Comparison of ENCODE assay signal across 8 mouse cellular contexts in the genomic region with DNA sequence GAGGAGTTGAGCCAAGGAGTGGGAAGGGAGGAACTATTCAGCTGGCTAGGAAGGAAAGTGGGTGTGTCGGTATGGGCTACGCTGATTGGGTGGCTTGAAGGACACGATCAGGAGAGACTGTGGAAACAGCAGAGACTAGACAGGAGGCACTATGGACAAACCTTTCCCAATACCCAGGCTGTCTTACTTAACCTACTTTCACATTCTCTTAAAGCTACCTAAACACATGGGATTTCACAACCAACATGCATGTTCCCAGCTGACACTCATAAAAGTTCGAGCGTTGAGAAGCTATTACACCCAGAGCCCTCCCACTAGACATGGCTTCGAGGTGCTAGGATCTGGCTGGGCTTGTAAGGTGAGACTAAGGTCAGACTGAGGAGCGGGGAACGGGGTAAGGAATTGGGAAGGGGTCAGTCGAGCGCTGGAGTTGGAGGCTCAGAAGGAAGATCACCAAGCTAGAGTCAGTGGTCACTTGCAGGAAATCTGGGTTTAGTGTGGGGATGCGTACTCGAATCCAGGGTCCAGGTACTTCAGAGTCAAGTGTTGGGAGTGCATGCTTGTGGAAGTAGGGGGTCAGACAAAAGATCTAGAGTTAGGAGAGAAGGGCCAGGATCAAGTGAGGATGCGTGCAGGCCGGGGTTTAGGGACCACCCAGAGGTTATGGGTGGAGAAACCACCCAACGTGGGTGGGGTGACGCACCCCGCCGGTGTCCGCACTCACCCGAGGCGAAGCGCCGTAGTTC. TPM values are rescaled to one million over a fixed set of nuclear protein-coding genes. Genes with fewer than 3 reads are reported as not detected.
A peak's percentile ranks its signal among the peaks of the same experiment; 100 is the strongest.
DNase-seq lines count a peak whose midpoint lies in the region; ATAC-seq and TF ChIP-seq lines count a peak whose summit lies in the region.

A gene (plus strand): TSS at position 217 of the 746 bp plus-strand sequence.

- TF ChIP-seq CTCF in left cerebral cortex, adult 2 months (IDR thresholded peaks at IDR 0.05): no peak

- intact Hi-C loops in left cerebral cortex, adult 2 months (cut with DNase I): loop anchor here (2.0 kb wide), 1 partner anchor 35 kb away; no protein-coding TSS in a partner anchor

- H3K4me3 ChIP-seq in hindbrain, embryonic 14.5 days (replicated peaks; ENCODE audit: low read length): peak within 1 kb of the TSS; percentile 78
- peak within 1 kb of the TSS; percentile 85 for H3K4me3 ChIP-seq in left cerebral cortex, adult 2 months

- ATAC-seq in hindbrain, embryonic 14.5 days (ENCODE audit: low FRiP score): peak; percentile 68; the same call in 1 of the 2 replicates

- no peaks in the 10 kb centered on the region for H3K9me3 ChIP-seq in hindbrain, embryonic 14.5 days (ENCODE audit: control insufficient read depth, low read length)

- WGBS in hindbrain, embryonic 14.5 days: 3% methylated on average over 23 of the region's 23 CpGs

- H3K27me3 ChIP-seq in hindbrain, embryonic 14.5 days (ENCODE audit: control insufficient read depth, insufficient read depth, low read length): no peaks in the 10 kb centered on the region

- peak within 1 kb of the TSS; percentile 87 for H3K4me2 ChIP-seq in hindbrain, embryonic 14.5 days (replicated peaks)

- peak within 1 kb of the TSS; percentile 87 for H3K27ac ChIP-seq in hindbrain, embryonic 14.5 days
- H3K27ac ChIP-seq in left cerebral cortex, adult 2 months: peak within 1 kb of the TSS; percentile 96

- peak; percentile 31 to 52 for DNase-seq in cerebellum, adult 18-20 months
- no peak for DNase-seq in cerebellum, adult 9-10 months
- DNase-seq in cerebellum, postnatal 10 days: peak; percentile 49 to 52
- DNase-seq in frontal cortex, postnatal 36 days (ENCODE audit: low spot score in 2 of 2): peak; percentile 28 to 69
- DNase-seq in hindbrain, embryonic 14.5 days (ENCODE audit: low spot score): peak; percentile 48
- peak; percentile 23 to 40 for DNase-seq in left cerebral cortex, adult 2 months (ENCODE audit: extremely low spot score in 1 of 2, low spot score in 2 of 2)
- peak; percentile 85 for DNase-seq in lung, postnatal 36 days
- DNase-seq in right cerebral cortex, postnatal 25 days: peak; percentile 58

- peaks cover 22% of the 10 kb centered on the region for H3K36me3 ChIP-seq in hindbrain, embryonic 14.5 days (replicated peaks; ENCODE audit: control insufficient read depth, insufficient read depth)

- peaks cover 10% of the 10 kb centered on the region; the same call in 1 of the 2 replicates for H3K4me1 ChIP-seq in hindbrain, embryonic 14.5 days (replicated peaks; ENCODE audit: control insufficient read depth, insufficient read depth, low read length)

- peak within 1 kb of the TSS; percentile 83 for H3K9ac ChIP-seq in hindbrain, embryonic 14.5 days

RNA-seq across cellular contexts. Expression of the gene that starts here (rescaled TPM):
- polyA plus RNA-seq in hindbrain, embryonic 14.5 days (2014; fragmentation: Nextera tagmentation; extraction: Ambion mirVana): 9.2 and 10.7 TPM in 2 replicates
- total RNA-seq in left cerebral cortex, adult 2 months (2021): 1 to 10 TPM; 4.1 to 5.5 TPM
